Mouse (Mus musculus) kidney, adult 8-10 months (tissue): Measurements from ENCODE around the gene Adra2b.

Source experiments
- DNase-seq, 2 experiments: peaks; one replicate each; pipeline ENCODE4 v3.0.0; 2022

The Adra2b gene

GRCm38 (mm10) chr2:127362459-127363281, at the start of gene Adra2b:
Gene Adra2b, plus strand, starts transcription at chr2:127363208.
- DNase-seq: peak; percentile 90 to 94

GRCm38 (mm10) chr2:127313878-127314277, 49.1 kb upstream of the Adra2b start:
- DNase-seq: no peak

GRCm38 (mm10) chr2:127314467-127315154, 48.4 kb upstream of the Adra2b start:
- no peak for DNase-seq

- no peak for DNase-seq
Measured at GRCm38 (mm10) chr2:127315155-127315470, 47.9 kb upstream of the Adra2b start.

- DNase-seq: no peak
Measured at GRCm38 (mm10) chr2:127316431-127316830, 46.6 kb upstream of the Adra2b start.

GRCm38 (mm10) chr2:127318136-127318535, 44.9 kb upstream of the Adra2b start:
- no peak for DNase-seq

- DNase-seq: no peak
Measured at GRCm38 (mm10) chr2:127319071-127319470, 43.9 kb upstream of the Adra2b start.

GRCm38 (mm10) chr2:127322671-127323285, 40.2 kb upstream of the Adra2b start:
- no peak for DNase-seq

GRCm38 (mm10) chr2:127323667-127324066, 39.3 kb upstream of the Adra2b start:
- DNase-seq: no peak

GRCm38 (mm10) chr2:127324456-127324855, 38.6 kb upstream of the Adra2b start:
- DNase-seq: no peak

GRCm38 (mm10) chr2:127328090-127328851, 34.7 kb upstream of the Adra2b start:
- DNase-seq: no peak

- DNase-seq: no peak
Measured at GRCm38 (mm10) chr2:127332807-127333570, 30.0 kb upstream of the Adra2b start.

GRCm38 (mm10) chr2:127333945-127334603, 28.9 kb upstream of the Adra2b start:
- no peak for DNase-seq

GRCm38 (mm10) chr2:127335078-127335541, 27.9 kb upstream of the Adra2b start:
- DNase-seq: no peak

GRCm38 (mm10) chr2:127335767-127336496, 27.1 kb upstream of the Adra2b start, which contains the start of gene Dusp2:
Gene Dusp2, plus strand, starts transcription at chr2:127336159.
- DNase-seq: peak; percentile 71 to 75

GRCm38 (mm10) chr2:127336497-127336832, 26.5 kb upstream of the Adra2b start:
- no peak for DNase-seq

GRCm38 (mm10) chr2:127336885-127337284, 26.1 kb upstream of the Adra2b start:
- no peak for DNase-seq

- DNase-seq: no peak
Measured at GRCm38 (mm10) chr2:127337531-127337930, 25.5 kb upstream of the Adra2b start.

GRCm38 (mm10) chr2:127338012-127338411, 25.0 kb upstream of the Adra2b start:
- no peak for DNase-seq

- no peak for DNase-seq
Measured at GRCm38 (mm10) chr2:127338416-127338815, 24.6 kb upstream of the Adra2b start, which contains the start of gene Astl. Gene Astl, plus strand, starts transcription at chr2:127338639.

- DNase-seq: no peak
Measured at GRCm38 (mm10) chr2:127338833-127339232, 24.2 kb upstream of the Adra2b start.
